Mouse (Mus musculus): ENCODE measurements around the gene Npb.

- TF ChIP-seq POLR2A (IDR thresholded peaks at IDR 0.05; ENCODE audit: insufficient read length, low read depth), result peak; percentile 4
- TF ChIP-seq USF1 (IDR thresholded peaks at IDR 0.05; ENCODE audit: low read depth), result no peak
- peak; percentile 34 for TF ChIP-seq POLR2AphosphoS2 (IDR thresholded peaks at IDR 0.05; ENCODE audit: insufficient read length, low read depth)
- TF ChIP-seq TCF12 (IDR thresholded peaks at IDR 0.05; ENCODE audit: insufficient read depth, poor library complexity, severe bottlenecking), result no peak
- TF ChIP-seq MYOG (IDR thresholded peaks at IDR 0.05; ENCODE audit: control insufficient read depth in 1 of 3, insufficient read depth in 1 of 3, insufficient read length in 2 of 3, low read depth in 2 of 3), result no peak
- no peak for TF ChIP-seq MAX (IDR thresholded peaks at IDR 0.05; ENCODE audit: low read depth)
- no peak for TF ChIP-seq E2F4 (IDR thresholded peaks at IDR 0.05; ENCODE audit: insufficient read depth)
- TF ChIP-seq TCF3 (IDR thresholded peaks at IDR 0.05; ENCODE audit: insufficient read length, low read depth), result no peak
Observed at GRCm38 (mm10) chr11:120580190-120580589, 28.1 kb upstream of the Npb start.
